Mouse (Mus musculus): Measurements from ENCODE around the gene Maz.

GRCm38 (mm10) chr7:126975893-126975949, 51.1 kb downstream of the Maz start, which contains the start of gene Cdipt:
- no peak for TF ChIP-seq CTCF (conservative IDR thresholded peaks at IDR 0.05; ENCODE audit: low read length)
- TF ChIP-seq NANOG (IDR thresholded peaks at IDR 0.05; ENCODE audit: borderline replicate concordance, low read length), result no peak

All from E14TG2a.4 (cell line).